Mouse (Mus musculus): ENCODE data around the gene Oas1f. TPM values are rescaled to one million over a fixed set of nuclear protein-coding genes. Genes with fewer than 3 reads are reported as not detected.
"Not testable (repeated sequence)": the region's sequence is repeated elsewhere in the genome, so short reads cannot be mapped to it uniquely, and the experiment has no call there.

The Oas1f gene
- polyA plus RNA-seq, 1 experiment from 2014 or later = not detected

DNA sequence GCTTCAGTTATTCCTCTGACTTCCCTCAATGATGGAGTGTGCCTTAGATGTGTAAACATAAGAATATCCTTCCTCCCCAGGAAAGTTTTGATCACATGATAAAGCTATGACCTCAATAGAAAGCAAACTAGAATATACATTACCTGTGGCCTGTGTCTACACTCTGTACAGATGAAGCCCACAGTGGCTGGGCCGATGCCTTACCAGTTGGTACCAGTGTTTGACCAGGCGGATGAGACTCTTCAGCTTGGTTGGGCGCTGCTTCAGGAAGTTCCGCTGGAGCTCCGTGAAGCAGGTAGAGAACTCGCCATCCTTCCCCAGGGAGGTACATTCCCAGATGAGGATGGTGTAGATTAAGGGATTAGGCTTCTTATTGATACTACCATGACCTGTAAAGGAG is 34.5 kb downstream of the Oas1f start:
- not testable (repeated sequence) for H3K27me3 ChIP-seq (ENCODE audit: control insufficient read depth, insufficient read depth, low read length); H3K36me3 ChIP-seq (ENCODE audit: control insufficient read depth, insufficient read depth, low read length); DNase-seq (ENCODE audit: low spot score); H3K4me1 ChIP-seq (ENCODE audit: control insufficient read depth, insufficient read depth, low read length); H3K9me3 ChIP-seq (ENCODE audit: control insufficient read depth, low read length); H3K27ac ChIP-seq (ENCODE audit: low read depth, low read length); ATAC-seq (ENCODE audit: insufficient read depth, low FRiP score, low TSS enrichment); H3K9ac ChIP-seq (ENCODE audit: low read length); H3K4me3 ChIP-seq (ENCODE audit: low read depth, low read length); H3K4me2 ChIP-seq (ENCODE audit: low read depth)
- WGBS = 93% methylated on average over 6 of the region's 6 CpGs

DNA sequence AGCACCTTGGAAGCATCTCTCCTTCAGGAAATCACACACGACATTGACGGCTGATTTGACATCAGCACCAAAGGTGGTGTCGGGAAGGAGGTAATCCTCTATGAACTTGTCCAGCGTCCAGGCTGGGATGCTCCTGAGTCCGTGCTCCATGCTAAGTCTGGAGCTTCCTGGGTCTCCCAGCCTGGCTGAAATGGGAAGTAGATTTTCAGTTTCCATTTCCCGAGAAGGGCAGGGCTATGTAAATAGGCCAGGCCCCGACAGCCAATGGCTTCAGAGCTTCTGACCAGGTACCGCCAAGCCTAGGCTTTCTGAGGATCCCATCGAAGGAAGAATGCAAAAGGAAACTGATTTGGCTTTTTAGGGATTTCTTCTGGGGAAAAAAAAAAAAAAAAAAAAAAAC is 40.2 kb downstream of the Oas1f start, which contains the start of gene Oas1g:
TSS of gene Oas1g (minus strand) at position 201 of the 400 bp plus-strand sequence.
- H3K36me3 ChIP-seq (ENCODE audit: control insufficient read depth, insufficient read depth, low read length); H3K9ac ChIP-seq (ENCODE audit: low read length); H3K4me2 ChIP-seq (ENCODE audit: low read depth); DNase-seq (ENCODE audit: low spot score); H3K4me3 ChIP-seq (ENCODE audit: low read depth, low read length); H3K27me3 ChIP-seq (ENCODE audit: control insufficient read depth, insufficient read depth, low read length); ATAC-seq (ENCODE audit: insufficient read depth, low FRiP score, low TSS enrichment); H3K4me1 ChIP-seq (ENCODE audit: control insufficient read depth, insufficient read depth, low read length); H3K9me3 ChIP-seq (ENCODE audit: control insufficient read depth, low read length); H3K27ac ChIP-seq (ENCODE audit: low read depth, low read length): not testable (repeated sequence)
- WGBS = 23% methylated on average over 5 of the region's 9 CpGs

GRCm38 (mm10) chr5:120887831-120888230 is 40.7 kb downstream of the Oas1f start:
- no peak overlapping the region for H3K4me3 ChIP-seq (ENCODE audit: low read depth, low read length)
- no peaks in the 10 kb centered on the region for H3K27me3 ChIP-seq (ENCODE audit: control insufficient read depth, insufficient read depth, low read length)
- H3K4me1 ChIP-seq (ENCODE audit: control insufficient read depth, insufficient read depth, low read length) = no peaks in the 10 kb centered on the region
- DNase-seq (ENCODE audit: low spot score) (no peak), ATAC-seq (ENCODE audit: insufficient read depth, low FRiP score, low TSS enrichment) (no peak)
- no peaks in the 10 kb centered on the region for H3K36me3 ChIP-seq (ENCODE audit: control insufficient read depth, insufficient read depth, low read length)
- no peaks in the 10 kb centered on the region for H3K9me3 ChIP-seq (ENCODE audit: control insufficient read depth, low read length)
- H3K27ac ChIP-seq (ENCODE audit: low read depth, low read length) = no peak overlapping the region
- whole genome bisulfite sequencing = 61% methylated on average over 6 of the region's 6 CpGs
- no peak overlapping the region for H3K9ac ChIP-seq (ENCODE audit: low read length)
- no peak overlapping the region for H3K4me2 ChIP-seq (ENCODE audit: low read depth)

- H3K9ac ChIP-seq (ENCODE audit: low read length); H3K27ac ChIP-seq (ENCODE audit: low read depth, low read length); H3K4me3 ChIP-seq (ENCODE audit: low read depth, low read length); H3K4me2 ChIP-seq (ENCODE audit: low read depth); H3K9me3 ChIP-seq (ENCODE audit: control insufficient read depth, low read length); DNase-seq (ENCODE audit: low spot score); H3K4me1 ChIP-seq (ENCODE audit: control insufficient read depth, insufficient read depth, low read length); ATAC-seq (ENCODE audit: insufficient read depth, low FRiP score, low TSS enrichment); H3K36me3 ChIP-seq (ENCODE audit: control insufficient read depth, insufficient read depth, low read length); H3K27me3 ChIP-seq (ENCODE audit: control insufficient read depth, insufficient read depth, low read length): not testable (repeated sequence)
- 42% methylated on average over 4 of the region's 4 CpGs for WGBS
These were observed 41.2 kb downstream of the Oas1f start for GRCm38 (mm10) chr5:120888294-120888815.

DNA sequence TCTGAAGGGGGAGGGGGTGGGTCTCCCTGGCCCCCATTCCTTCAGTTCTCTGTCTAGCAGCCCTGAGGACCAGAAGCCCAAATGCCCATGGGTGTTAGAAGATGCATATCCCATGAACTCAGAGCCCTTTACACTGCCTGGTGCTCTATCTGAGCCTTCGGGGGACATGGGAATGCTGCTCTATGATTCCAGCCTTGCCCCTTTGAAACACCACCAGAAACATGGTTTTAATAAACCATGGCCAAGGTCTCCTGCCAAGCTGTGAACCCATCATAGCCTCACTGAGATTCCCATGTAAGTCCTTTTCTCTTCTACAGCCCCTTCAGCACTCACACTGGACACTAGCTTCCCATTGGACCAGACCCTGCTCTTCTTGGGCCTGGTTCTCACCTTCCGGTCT is 42.9 kb downstream of the Oas1f start:
- no peaks in the 10 kb centered on the region for H3K4me1 ChIP-seq (ENCODE audit: control insufficient read depth, insufficient read depth, low read length)

DNA sequence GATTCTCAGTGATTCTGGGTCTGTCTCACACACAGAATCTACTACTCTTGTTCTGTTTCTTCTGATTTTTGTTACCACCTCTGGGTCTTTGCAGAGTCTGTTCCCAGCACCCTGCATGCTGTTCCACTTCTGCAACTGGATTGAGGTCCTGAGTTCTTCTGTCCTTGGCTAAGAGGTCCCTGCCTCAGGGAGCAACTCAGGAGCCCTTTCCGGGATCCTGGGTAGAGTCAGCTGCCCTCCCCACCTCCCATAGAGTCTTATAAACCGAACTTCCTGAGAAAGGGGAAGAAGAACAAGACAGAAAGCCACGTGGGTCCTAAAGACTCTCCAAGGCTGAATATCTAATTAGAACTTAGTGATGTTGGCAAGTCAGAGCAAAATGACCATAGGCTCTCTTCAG is 43.8 kb downstream of the Oas1f start:
- Histone ChIP-seq H3K27ac (ENCODE audit: low read depth, low read length) (no peak overlapping the region), H3K36me3 (ENCODE audit: control insufficient read depth, insufficient read depth, low read length) (no peaks in the 10 kb centered on the region), H3K4me1 (ENCODE audit: control insufficient read depth, insufficient read depth, low read length) (no peaks in the 10 kb centered on the region), H3K4me2 (ENCODE audit: low read depth) (no peak overlapping the region), H3K4me3 (ENCODE audit: low read depth, low read length) (no peak overlapping the region), H3K9ac (ENCODE audit: low read length) (no peak overlapping the region), H3K27me3 (ENCODE audit: control insufficient read depth, insufficient read depth, low read length) (no peaks in the 10 kb centered on the region), H3K9me3 (ENCODE audit: control insufficient read depth, low read length) (no peaks in the 10 kb centered on the region)
- WGBS = 61% methylated on average over 3 of the region's 3 CpGs
- ATAC-seq (ENCODE audit: insufficient read depth, low FRiP score, low TSS enrichment) (no peak), DNase-seq (ENCODE audit: low spot score) (no peak)

More for the DNA sequence above, 42.9 kb downstream of the Oas1f start:
- no peak overlapping the region for H3K27ac ChIP-seq (ENCODE audit: low read depth, low read length)
- H3K9ac ChIP-seq (ENCODE audit: low read length) = no peak overlapping the region
- H3K4me3 ChIP-seq (ENCODE audit: low read depth, low read length) = no peak overlapping the region
- DNase-seq (ENCODE audit: low spot score) = no peak
- no peaks in the 10 kb centered on the region for H3K9me3 ChIP-seq (ENCODE audit: control insufficient read depth, low read length)
- no peak for ATAC-seq (ENCODE audit: insufficient read depth, low FRiP score, low TSS enrichment)
- H3K4me2 ChIP-seq (ENCODE audit: low read depth) = no peak overlapping the region
- H3K27me3 ChIP-seq (ENCODE audit: control insufficient read depth, insufficient read depth, low read length) = no peaks in the 10 kb centered on the region
- 77% methylated on average over 2 of the region's 2 CpGs for WGBS
- H3K36me3 ChIP-seq (ENCODE audit: control insufficient read depth, insufficient read depth, low read length) = no peaks in the 10 kb centered on the region

GRCm38 (mm10) chr5:120891566-120892242 is 44.5 kb downstream of the Oas1f start:
- not testable (repeated sequence) for H3K9me3 ChIP-seq (ENCODE audit: control insufficient read depth, low read length); H3K27me3 ChIP-seq (ENCODE audit: control insufficient read depth, insufficient read depth, low read length); DNase-seq (ENCODE audit: low spot score); H3K4me1 ChIP-seq (ENCODE audit: control insufficient read depth, insufficient read depth, low read length); H3K4me3 ChIP-seq (ENCODE audit: low read depth, low read length); H3K4me2 ChIP-seq (ENCODE audit: low read depth); ATAC-seq (ENCODE audit: insufficient read depth, low FRiP score, low TSS enrichment); H3K36me3 ChIP-seq (ENCODE audit: control insufficient read depth, insufficient read depth, low read length); H3K27ac ChIP-seq (ENCODE audit: low read depth, low read length); H3K9ac ChIP-seq (ENCODE audit: low read length)
- 69% methylated on average over 2 of the region's 2 CpGs for WGBS

- H3K4me1 ChIP-seq (ENCODE audit: control insufficient read depth, insufficient read depth, low read length) = no peaks in the 10 kb centered on the region
- 51% methylated on average over 2 of the region's 2 CpGs for WGBS
These were observed 45.1 kb downstream of the Oas1f start for GRCm38 (mm10) chr5:120892243-120892660.

GRCm38 (mm10) chr5:120893866-120894265 is 46.7 kb downstream of the Oas1f start:
- H3K4me2 ChIP-seq (ENCODE audit: low read depth); DNase-seq (ENCODE audit: low spot score); ATAC-seq (ENCODE audit: insufficient read depth, low FRiP score, low TSS enrichment); H3K9ac ChIP-seq (ENCODE audit: low read length); H3K36me3 ChIP-seq (ENCODE audit: control insufficient read depth, insufficient read depth, low read length); H3K4me3 ChIP-seq (ENCODE audit: low read depth, low read length); H3K4me1 ChIP-seq (ENCODE audit: control insufficient read depth, insufficient read depth, low read length); H3K9me3 ChIP-seq (ENCODE audit: control insufficient read depth, low read length); H3K27ac ChIP-seq (ENCODE audit: low read depth, low read length); H3K27me3 ChIP-seq (ENCODE audit: control insufficient read depth, insufficient read depth, low read length): not testable (repeated sequence)
- whole genome bisulfite sequencing = 94% methylated on average over 4 of the region's 4 CpGs

More at GRCm38 (mm10) chr5:120892243-120892660, 45.1 kb downstream of the Oas1f start:
- Histone ChIP-seq H3K27me3 (ENCODE audit: control insufficient read depth, insufficient read depth, low read length) (no peaks in the 10 kb centered on the region), H3K4me2 (ENCODE audit: low read depth) (no peak overlapping the region), H3K36me3 (ENCODE audit: control insufficient read depth, insufficient read depth, low read length) (no peaks in the 10 kb centered on the region), H3K9ac (ENCODE audit: low read length) (no peak overlapping the region), H3K4me3 (ENCODE audit: low read depth, low read length) (no peak overlapping the region), H3K27ac (ENCODE audit: low read depth, low read length) (no peak overlapping the region), H3K9me3 (ENCODE audit: control insufficient read depth, low read length) (no peaks in the 10 kb centered on the region)
- ATAC-seq (ENCODE audit: insufficient read depth, low FRiP score, low TSS enrichment) (no peak), DNase-seq (ENCODE audit: low spot score) (no peak)
